Mouse (Mus musculus): Measurements from ENCODE around the gene Efemp2. TPM values are rescaled to one million over a fixed set of nuclear protein-coding genes. Genes with fewer than 3 reads are reported as not detected.

The Efemp2 gene
- total RNA-seq, 2 experiments from 2014 or later, result 16.8 to 17.2 TPM

- DNase-seq (ENCODE audit: extremely low spot score in 1 of 2, low spot score in 2 of 2), result no peak
Observed at GRCm38 (mm10) chr19:5456241-5456921, 17.4 kb upstream of the Efemp2 start.

GRCm38 (mm10) chr19:5456922-5457745, 16.6 kb upstream of the Efemp2 start:
- TF ChIP-seq CTCF (IDR thresholded peaks at IDR 0.05), result no peak; the same call in none of the 2 replicates
- DNase-seq (ENCODE audit: extremely low spot score in 1 of 2, low spot score in 2 of 2), result peak; percentile 94 to 96
- intact Hi-C loops (cut with DNase I), result loop anchor here (2.0 kb wide), 2 partner anchors 32 kb away; partner anchors contain the start of genes AI837181, Drap1 and Mus81
- H3K4me3 ChIP-seq, result peak overlapping the region; percentile 63
- peak overlapping the region; percentile 99 for H3K27ac ChIP-seq

More at GRCm38 (mm10) chr19:5456241-5456921, 17.4 kb upstream of the Efemp2 start:
- no peak for TF ChIP-seq CTCF (IDR thresholded peaks at IDR 0.05)
- H3K4me3 ChIP-seq, result peak overlapping the region; percentile 63
- peak overlapping the region; percentile 99 for H3K27ac ChIP-seq
- intact Hi-C loops (cut with DNase I), result loop anchor here (2.0 kb wide), 2 partner anchors 32 kb away; partner anchors contain the start of genes AI837181, Drap1 and Mus81

- Histone ChIP-seq H3K4me3 (peak within 1 kb of the TSS; percentile 63), H3K27ac (peak within 1 kb of the TSS; percentile 99)
- TF ChIP-seq CTCF (IDR thresholded peaks at IDR 0.05), result no peak
- no peak for DNase-seq (ENCODE audit: extremely low spot score in 1 of 2, low spot score in 2 of 2)
- intact Hi-C loops (cut with DNase I), result loop anchor here (2.0 kb wide), 2 partner anchors 31 to 33 kb away; partner anchors contain the start of genes AI837181, Drap1 and Mus81
Observed at GRCm38 (mm10) chr19:5457746-5458442, 15.9 kb upstream of the Efemp2 start, which contains the start of gene Ccdc85b. Gene Ccdc85b, minus strand, starts transcription at chr19:5457894.

GRCm38 (mm10) chr19:5459019-5459418, 14.7 kb upstream of the Efemp2 start:
- no peak for TF ChIP-seq CTCF (IDR thresholded peaks at IDR 0.05)
- DNase-seq (ENCODE audit: extremely low spot score in 1 of 2, low spot score in 2 of 2), result no peak
- H3K27ac ChIP-seq, result peak overlapping the region; percentile 99
- intact Hi-C loops (cut with DNase I), result no loop called here
- H3K4me3 ChIP-seq, result no peak overlapping the region

GRCm38 (mm10) chr19:5459896-5460295, 13.9 kb upstream of the Efemp2 start:
- DNase-seq (ENCODE audit: extremely low spot score in 1 of 2, low spot score in 2 of 2), result no peak
- Histone ChIP-seq H3K4me3 (peak overlapping the region; percentile 84), H3K27ac (peak overlapping the region; percentile 90)
- intact Hi-C loops (cut with DNase I), result loop anchor here (5.0 kb wide), 1 partner anchor 107 kb away; the partner anchor contains the start of gene Ap5b1
- no peak for TF ChIP-seq CTCF (IDR thresholded peaks at IDR 0.05)

GRCm38 (mm10) chr19:5460465-5460911, 13.3 kb upstream of the Efemp2 start, which contains the start of gene Fibp:
Gene Fibp, plus strand, starts transcription at chr19:5460615.
- intact Hi-C loops (cut with DNase I), result loop anchor here (5.0 kb wide), 1 partner anchor 107 kb away; the partner anchor contains the start of gene Ap5b1
- peak within 1 kb of the TSS; percentile 90 for H3K27ac ChIP-seq
- DNase-seq (ENCODE audit: extremely low spot score in 1 of 2, low spot score in 2 of 2), result peak; percentile 86 to 88
- TF ChIP-seq CTCF (IDR thresholded peaks at IDR 0.05), result no peak
- H3K4me3 ChIP-seq, result peak within 1 kb of the TSS; percentile 84

GRCm38 (mm10) chr19:5461411-5461810, 12.3 kb upstream of the Efemp2 start:
- H3K27ac ChIP-seq, result no peak overlapping the region
- intact Hi-C loops (cut with DNase I), result loop anchor here (5.0 kb wide), 1 partner anchor 106 kb away; the partner anchor contains the start of gene Ap5b1
- no peak for TF ChIP-seq CTCF (IDR thresholded peaks at IDR 0.05)

GRCm38 (mm10) chr19:5463212-5463611, 10.5 kb upstream of the Efemp2 start:
- DNase-seq (ENCODE audit: extremely low spot score in 1 of 2, low spot score in 2 of 2), result no peak
- no peak overlapping the region for H3K4me3 ChIP-seq
- no peak overlapping the region for H3K27ac ChIP-seq
- intact Hi-C loops (cut with DNase I), result loop anchor here (5.0 kb wide), 1 partner anchor 104 kb away; the partner anchor contains the start of gene Ap5b1
- no peak for TF ChIP-seq CTCF (IDR thresholded peaks at IDR 0.05)

More at GRCm38 (mm10) chr19:5461411-5461810, 12.3 kb upstream of the Efemp2 start:
- no peak for DNase-seq (ENCODE audit: extremely low spot score in 1 of 2, low spot score in 2 of 2)
- peak overlapping the region; percentile 84; the same call in 1 of the 2 replicates for H3K4me3 ChIP-seq

- intact Hi-C loops (cut with DNase I), result loop anchor here (5.0 kb wide), 1 partner anchor 103 kb away; the partner anchor contains the start of gene Ap5b1
- TF ChIP-seq CTCF (IDR thresholded peaks at IDR 0.05), result peak; percentile 92
- Histone ChIP-seq H3K27ac (0 out of 2 replicates have a peak overlapping the region, but pooled peaks have one; percentile 19), H3K4me3 (0 out of 2 replicates have a peak overlapping the region, but pooled peaks have one; percentile 7)
- peak; percentile 49 to 54 for DNase-seq (ENCODE audit: extremely low spot score in 1 of 2, low spot score in 2 of 2)
Observed at GRCm38 (mm10) chr19:5463791-5464562, 9.8 kb upstream of the Efemp2 start.

GRCm38 (mm10) chr19:5465037-5465436, 8.7 kb upstream of the Efemp2 start:
- DNase-seq (ENCODE audit: extremely low spot score in 1 of 2, low spot score in 2 of 2), result no peak
- no peak overlapping the region for H3K4me3 ChIP-seq
- intact Hi-C loops (cut with DNase I), result no loop called here
- no peak overlapping the region; the same call in 1 of the 2 replicates for H3K27ac ChIP-seq
- no peak for TF ChIP-seq CTCF (IDR thresholded peaks at IDR 0.05)
